Mouse (Mus musculus) cerebellum, adult 2 months (tissue): ENCODE results near the gene Lcn6. TPM values are rescaled to one million over a fixed set of nuclear protein-coding genes. Genes with fewer than 3 reads are reported as not detected.
"Not testable (repeated sequence)": the region's sequence is repeated elsewhere in the genome, so short reads cannot be mapped to it uniquely, and the experiment has no call there.

Experiments used
- DNase-seq, 2 experiments: peaks; one replicate each; pipeline ENCODE4 v3.0.0; 2021
- H3K27ac ChIP-seq: fragments of 200-500 bp; 2 replicates; pipeline ENCODE4 v1.5.1; 2012; ENCODE audit warnings: low read length, control low read depth, inconsistent platforms; ENCODE audit not compliant: insufficient read depth
- H3K27me3 ChIP-seq: fragments of 200-500 bp; 2 replicates; pipeline ENCODE4 v1.6.1; 2012; ENCODE audit warnings: inconsistent platforms, mild to moderate bottlenecking, low read length, moderate library complexity; ENCODE audit not compliant: control insufficient read depth, insufficient read depth
- H3K4me1 ChIP-seq: fragments of 200-500 bp; 2 replicates; pipeline ENCODE4 v1.6.1; 2011; ENCODE audit warnings: low read length; ENCODE audit not compliant: control insufficient read depth, insufficient read depth
- H3K4me3 ChIP-seq: fragments of 200-500 bp; replicated peaks from 2 replicates; pipeline ENCODE3; 2011; ENCODE audit warnings: mild to moderate bottlenecking, low read depth, low read length, control low read depth; ENCODE audit not compliant: insufficient read depth
- CTCF ChIP-seq: fragments of 200-500 bp; IDR thresholded peaks from 2 replicates; pipeline ENCODE4 v1.5.1; 2011; ENCODE audit warnings: low read depth, mild to moderate bottlenecking, control low read depth, low read length, moderate library complexity, borderline replicate concordance; ENCODE audit not compliant: insufficient read depth
- POLR2A ChIP-seq: fragments of 200-500 bp; IDR thresholded peaks from 2 replicates; pipeline ENCODE4 v1.6.1; 2011; ENCODE audit warnings: low read length, control low read depth, borderline replicate concordance; ENCODE audit not compliant: insufficient read depth
- WGBS: fragments of 180-500 bp; shearing (Covaris S2); methylation state at CpG from one replicate; pipeline ENCODE4 v1.1.7; 2018; 5-methylcytosine and 5-hydroxymethylcytosine counted together
- polyA plus RNA-seq: library from polyadenylated mRNA; depleted of rRNA; stranded (reverse); fragments of >200 nt; gene quantifications from 2 replicates; pipeline ENCODE4 v1.2.3, GENCODE M21; 2012

Gene Lcn6
- polyA plus RNA-seq, 1 experiment: not detected

DNA sequence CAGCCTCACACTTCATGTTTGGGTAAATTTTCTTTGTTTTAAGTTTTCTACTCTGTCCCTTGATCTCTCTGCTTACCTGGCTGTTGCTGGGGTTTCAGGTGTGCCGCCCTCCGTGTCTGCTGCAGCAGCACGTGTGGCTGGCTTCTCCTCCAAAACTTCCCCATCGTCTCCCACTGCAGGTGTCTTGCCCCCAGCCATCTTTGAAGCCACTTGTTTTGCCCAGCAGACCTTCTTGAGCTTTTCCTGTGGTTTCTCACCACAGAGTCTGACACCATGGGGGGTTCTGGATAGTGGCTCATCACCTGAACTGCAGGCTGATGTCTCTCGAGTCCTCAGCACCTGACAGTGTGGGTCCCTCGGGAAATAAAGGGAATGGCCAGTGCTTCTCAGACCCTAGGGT, 3.0 kb downstream of the Lcn6 start:
- H3K4me1 ChIP-seq: no peaks in the 10 kb centered on the region
- no peak for DNase-seq
- no peak overlapping the region for H3K27ac ChIP-seq
- TF ChIP-seq CTCF (no peak), POLR2A (no peak)
- H3K27me3 ChIP-seq: no peaks in the 10 kb centered on the region; the same call in 1 of the 2 replicates
- WGBS: 88% methylated on average over 6 of the region's 6 CpGs
- no peak overlapping the region for H3K4me3 ChIP-seq

DNA sequence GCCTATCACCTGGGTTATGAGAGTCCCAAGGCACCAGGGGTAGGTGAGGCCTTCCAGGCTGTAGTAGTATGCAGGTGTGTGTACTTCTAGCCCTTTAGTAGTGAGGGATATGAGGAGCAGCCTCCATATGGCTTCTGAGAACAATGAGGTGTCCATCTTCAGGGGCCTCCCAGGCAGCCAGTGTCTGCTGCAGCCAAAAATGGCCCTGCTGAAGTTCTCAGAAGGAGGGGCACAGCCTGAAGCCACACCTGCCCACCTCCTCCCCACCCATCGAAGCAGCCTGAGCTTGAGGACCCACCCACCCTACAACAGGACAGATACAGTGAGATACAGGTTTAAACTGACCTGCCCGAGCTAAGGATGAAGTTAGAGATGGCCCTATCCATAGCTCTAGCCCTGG, 5.8 kb downstream of the Lcn6 start, which contains the start of gene Lcn10:
Gene Lcn10, plus strand, starts transcription at position 301 of the 400 bp plus-strand sequence.
- Histone ChIP-seq H3K27me3 (no peaks in the 10 kb centered on the region), H3K27ac (no peak within 1 kb of the TSS), H3K4me1 (no peaks in the 10 kb centered on the region), H3K4me3 (no peak within 1 kb of the TSS)
- TF ChIP-seq CTCF: no peak
- no peak for TF ChIP-seq POLR2A
- no peak for DNase-seq
- 68% methylated on average over 2 of the region's 2 CpGs for WGBS

DNA sequence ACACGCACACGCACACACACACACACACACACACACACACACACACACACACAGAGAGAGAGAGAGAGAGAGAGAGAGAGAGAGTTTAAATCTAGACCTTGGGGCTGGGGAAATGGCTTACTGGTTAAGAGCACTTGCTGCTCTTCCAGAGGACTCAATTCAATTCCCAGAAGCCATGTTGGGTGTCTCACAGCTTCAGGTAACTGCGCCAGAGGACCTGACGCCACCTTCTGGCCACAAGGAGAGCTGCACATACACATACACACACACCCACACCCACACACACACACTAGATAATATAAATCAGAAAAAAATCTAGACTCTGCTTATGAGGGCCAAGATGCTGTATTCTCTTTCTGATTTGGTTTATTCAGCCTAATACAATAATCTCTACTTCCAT, 10.4 kb downstream of the Lcn6 start:
- TF ChIP-seq CTCF: no peak
- TF ChIP-seq POLR2A: no peak
- Histone ChIP-seq H3K4me1 (no peaks in the 10 kb centered on the region), H3K4me3 (no peak overlapping the region), H3K27ac (no peak overlapping the region), H3K27me3 (no peaks in the 10 kb centered on the region)
- WGBS: 71% methylated on average over 4 of the region's 4 CpGs
- DNase-seq: no peak

- no peaks in the 10 kb centered on the region for H3K27me3 ChIP-seq
- peak; percentile 31 to 59 for DNase-seq
- TF ChIP-seq CTCF (peak; percentile 78), POLR2A (no peak)
- no peak overlapping the region for H3K27ac ChIP-seq
- H3K4me1 ChIP-seq: no peaks in the 10 kb centered on the region
- H3K4me3 ChIP-seq: no peak overlapping the region
Observed at GRCm38 (mm10) chr2:25694605-25695004, 18.0 kb downstream of the Lcn6 start.

DNA sequence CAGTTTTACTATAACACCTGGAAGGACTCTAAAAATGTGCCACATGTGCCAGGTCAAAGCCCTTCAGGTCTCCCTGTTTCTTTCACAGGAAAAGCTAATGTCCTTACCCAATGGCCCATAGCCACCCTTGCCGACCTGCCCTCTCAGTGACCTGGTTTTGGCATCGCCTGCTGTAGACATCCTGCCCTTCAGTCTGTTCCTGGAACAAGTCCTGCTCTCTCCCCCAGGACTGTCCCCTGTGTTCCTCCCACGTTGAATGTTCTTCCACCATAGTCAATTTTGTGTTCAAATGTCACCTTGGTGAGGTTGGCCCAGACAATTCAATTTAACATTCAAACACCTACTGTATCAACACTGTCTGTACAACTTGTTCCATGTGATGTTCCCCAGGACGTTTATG, 20.4 kb downstream of the Lcn6 start:
- no peak for DNase-seq
- Histone ChIP-seq H3K27ac (no peak overlapping the region), H3K4me3 (no peak overlapping the region), H3K4me1 (no peaks in the 10 kb centered on the region), H3K27me3 (no peaks in the 10 kb centered on the region)
- TF ChIP-seq CTCF: no peak
- TF ChIP-seq POLR2A: no peak
- 54% methylated on average over 4 of the region's 4 CpGs for WGBS

- Histone ChIP-seq H3K4me1 (no peaks in the 10 kb centered on the region; the same call in 1 of the 2 replicates), H3K4me3 (no peak overlapping the region), H3K27ac (no peak overlapping the region), H3K27me3 (no peaks in the 10 kb centered on the region)
- no peak for DNase-seq
- WGBS: 74% methylated on average over 2 of the region's 2 CpGs
- TF ChIP-seq POLR2A (no peak), CTCF (no peak)
Observed at GRCm38 (mm10) chr2:25698696-25699095, 22.1 kb downstream of the Lcn6 start.

DNA sequence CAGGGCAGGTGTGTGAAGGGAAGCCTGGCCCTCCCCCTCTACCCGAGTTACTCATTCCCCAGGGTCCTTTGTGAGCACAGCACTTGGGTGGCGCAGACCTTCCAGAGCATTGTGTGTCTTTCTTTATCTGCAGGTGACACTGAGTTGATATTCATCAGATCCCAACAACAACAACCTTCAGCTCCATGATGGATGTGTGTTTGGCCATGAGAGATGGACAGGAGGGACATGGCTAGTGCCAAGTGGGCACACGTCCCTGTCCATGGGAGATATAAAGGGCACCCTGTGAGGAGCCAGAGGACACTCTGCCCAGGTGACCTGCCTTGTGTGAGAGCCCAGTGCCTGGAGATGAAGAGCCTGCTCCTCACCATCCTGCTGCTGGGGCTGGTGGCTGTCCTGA, 23.2 kb downstream of the Lcn6 start, which contains the start of gene Obp2a:
Gene Obp2a, plus strand, starts transcription at position 301 of the 400 bp plus-strand sequence.
- not testable (repeated sequence) for H3K27ac ChIP-seq, DNase-seq, H3K4me1 ChIP-seq, H3K27me3 ChIP-seq, H3K4me3 ChIP-seq
- 89% methylated on average over 3 of the region's 3 CpGs for WGBS

GRCm38 (mm10) chr2:25701001-25701400, 24.4 kb downstream of the Lcn6 start:
- Histone ChIP-seq H3K27me3 (no peaks in the 10 kb centered on the region), H3K4me1 (no peaks in the 10 kb centered on the region; the same call in 1 of the 2 replicates), H3K4me3 (no peak overlapping the region), H3K27ac (no peak overlapping the region)
- no peak for DNase-seq
- 83% methylated on average over 5 of the region's 5 CpGs for WGBS
- no peak for TF ChIP-seq POLR2A
- TF ChIP-seq CTCF: no peak
